Mouse (Mus musculus) hindbrain, postnatal 0 days (tissue): ENCODE data around the gene Trmt112. TPM values are rescaled to one million over a fixed set of nuclear protein-coding genes. Genes with fewer than 3 reads are reported as not detected.

Experiments
- ATAC-seq: fragments of 200-750 bp; cut with Nextera tagmentation; 2 replicates; pipeline ENCODE4 v1.8.0; 2017; ENCODE audit warnings: mild to moderate bottlenecking, moderate TSS enrichment, moderate library complexity
- DNase-seq: peaks from one replicate; pipeline ENCODE4 v3.0.0-alpha.2; 2015; ENCODE audit warnings: low spot score
- H3K27ac ChIP-seq: fragments of 300-500 bp; sonication (generic); 2 replicates; pipeline ENCODE4 v1.5.1; 2014; ENCODE audit warnings: mild to moderate bottlenecking
- H3K27me3 ChIP-seq: fragments of 300-500 bp; sonication (generic); 2 replicates; pipeline ENCODE4 v1.6.1; 2014; ENCODE audit warnings: low read length, mixed read lengths; ENCODE audit not compliant: insufficient read depth
- H3K36me3 ChIP-seq: fragments of 300-500 bp; sonication (generic); 2 replicates; pipeline ENCODE4 v1.6.1; 2014; ENCODE audit warnings: low read length, mixed read lengths; ENCODE audit not compliant: insufficient read depth
- H3K4me1 ChIP-seq: fragments of 300-500 bp; sonication (generic); 2 replicates; pipeline ENCODE4 v1.6.1; 2014; ENCODE audit warnings: antibody characterized with exemption, low read length, mixed read lengths; ENCODE audit not compliant: insufficient read depth
- H3K4me2 ChIP-seq: fragments of 300-500 bp; sonication (generic); 2 replicates; pipeline ENCODE4 v1.6.1; 2014; ENCODE audit warnings: low read depth, mild to moderate bottlenecking, low read length, moderate library complexity, mixed read lengths
- H3K4me3 ChIP-seq: fragments of 300-500 bp; sonication (generic); 2 replicates; pipeline ENCODE4 v1.5.1; 2014; ENCODE audit warnings: low read length
- H3K9ac ChIP-seq: fragments of 300-500 bp; sonication (generic); replicated peaks from 2 replicates; pipeline ENCODE4 v1.6.1; 2014; ENCODE audit warnings: mild to moderate bottlenecking, low read length, moderate library complexity, mixed read lengths
- H3K9me3 ChIP-seq: fragments of 300-500 bp; sonication (generic); 2 replicates; pipeline ENCODE4 v1.6.1; 2016; ENCODE audit warnings: low read length, mixed read lengths
- CTCF ChIP-seq: IDR thresholded peaks from 2 replicates; pipeline ENCODE4 v1.5.1; 2016; ENCODE audit warnings: antibody characterized with exemption, control low read depth, low read depth
- WGBS: fragments of 180-500 bp; shearing (Covaris S2); extraction: QIAGEN DNeasy Blood & Tissue Kit; methylation state at CpG from one replicate; pipeline ENCODE4 v1.1.7; 2014; 5-methylcytosine and 5-hydroxymethylcytosine counted together
- polyA plus RNA-seq: library from polyadenylated mRNA; unstranded; fragments of >200 nt; fragmentation: Nextera tagmentation; extraction: Ambion mirVana; gene quantifications from 2 replicates; pipeline ENCODE4 v1.2.1, GENCODE M21; 2015
- total RNA-seq: library from RNA; depleted of rRNA; stranded (reverse); fragments of >200 nt; gene quantifications from 2 replicates; pipeline ENCODE4 v1.2.3, GENCODE M21; 2014

Gene Trmt112
- total and polyA plus RNA-seq, 2 experiments from 2014 or later = 61.7 to 111 TPM

GRCm38 (mm10) chr19:6925611-6926329, 16.3 kb downstream of the Trmt112 start:
- Histone ChIP-seq H3K4me1 (peaks cover 8% of the 10 kb centered on the region; the same call in 1 of the 2 replicates), H3K4me2 (0 out of 2 replicates have a peak overlapping the region, but pooled peaks have one; percentile 10), H3K4me3 (0 out of 2 replicates have a peak overlapping the region, but pooled peaks have one; percentile 11), H3K36me3 (no peaks in the 10 kb centered on the region), H3K9ac (no peak overlapping the region), H3K27me3 (peaks cover 40% of the 10 kb centered on the region), H3K9me3 (no peaks in the 10 kb centered on the region), H3K27ac (no peak overlapping the region)
- WGBS = 11% methylated on average over 39 of the region's 40 CpGs
- DNase-seq (peak; percentile 29), ATAC-seq (no peak)
- TF ChIP-seq CTCF = no peak

DNA sequence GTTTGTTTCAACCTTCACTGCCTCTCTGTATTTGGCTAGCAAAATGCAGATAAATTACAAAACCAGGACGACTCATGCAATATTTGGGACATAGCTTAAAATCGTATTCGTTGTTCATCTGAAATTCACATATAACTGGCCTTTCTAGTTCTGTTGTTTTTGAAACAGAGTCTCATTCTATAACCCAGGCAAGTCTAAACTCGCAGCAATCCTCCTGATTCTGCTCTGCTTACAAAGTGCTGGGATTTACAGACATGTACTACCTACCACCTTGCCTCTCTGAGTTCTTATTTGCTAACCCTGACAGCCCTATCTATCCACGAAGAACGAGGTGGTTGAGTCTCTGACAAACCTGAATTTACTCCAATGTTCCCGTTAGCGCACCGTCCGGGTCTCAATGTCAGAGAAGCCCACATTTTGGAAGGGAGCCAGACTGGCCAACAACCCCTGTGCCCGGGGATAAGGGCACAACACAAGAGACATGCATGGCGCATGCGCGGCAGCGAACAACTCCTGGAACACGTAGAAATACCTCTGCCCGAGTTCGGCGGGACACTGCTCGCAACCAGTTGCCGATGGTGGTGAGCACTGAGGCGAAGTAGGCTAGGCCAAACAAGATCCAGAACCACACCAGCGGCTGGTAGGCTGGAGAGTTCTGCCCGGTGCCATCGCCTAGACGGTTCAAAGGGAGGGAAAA, 17.2 kb downstream of the Trmt112 start:
- ATAC-seq (no peak), DNase-seq (no peak)
- Histone ChIP-seq H3K4me3 (no peak overlapping the region), H3K36me3 (no peaks in the 10 kb centered on the region), H3K4me1 (0 out of 2 replicates have a peak, but pooled peaks cover 6% of the 10 kb centered on the region), H3K4me2 (peak overlapping the region; percentile 31; the same call in 1 of the 2 replicates), H3K9ac (no peak overlapping the region), H3K9me3 (no peaks in the 10 kb centered on the region), H3K27ac (no peak overlapping the region), H3K27me3 (peaks cover 40% of the 10 kb centered on the region)
- no peak for TF ChIP-seq CTCF
- 16% methylated on average over 26 of the region's 26 CpGs for WGBS

- ATAC-seq = no peak
- WGBS = 12% methylated on average over 9 of the region's 9 CpGs
- Histone ChIP-seq H3K4me2 (no peak overlapping the region), H3K9me3 (no peaks in the 10 kb centered on the region), H3K4me3 (no peak overlapping the region), H3K4me1 (peaks cover 6% of the 10 kb centered on the region; the same call in 1 of the 2 replicates), H3K27me3 (peaks cover 46% of the 10 kb centered on the region), H3K9ac (no peak overlapping the region), H3K36me3 (no peaks in the 10 kb centered on the region), H3K27ac (no peak overlapping the region)
- no peak for DNase-seq
- no peak for TF ChIP-seq CTCF
These were observed 18.6 kb downstream of the Trmt112 start for GRCm38 (mm10) chr19:6928080-6928479.

DNA sequence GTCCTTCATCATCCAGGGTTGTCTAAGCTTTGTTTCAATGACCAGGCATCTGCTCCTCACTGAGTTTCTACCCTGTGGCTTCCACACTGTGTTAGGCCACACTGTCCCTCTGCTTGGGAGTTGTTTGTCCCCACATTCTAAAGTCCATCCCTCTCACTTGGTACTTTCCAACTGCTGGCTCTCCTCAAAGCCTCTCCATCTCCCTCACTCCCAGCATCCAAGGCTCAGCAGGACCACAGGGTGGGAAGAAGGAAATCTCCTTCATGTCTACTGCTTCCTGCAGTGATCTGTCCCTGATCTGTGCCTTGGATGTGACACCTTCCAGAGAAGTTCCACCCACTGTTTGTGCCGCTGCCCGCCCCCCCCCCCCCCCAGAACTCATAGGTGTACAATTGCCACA, 21.5 kb downstream of the Trmt112 start:
- H3K27me3 ChIP-seq = peaks cover 23% of the 10 kb centered on the region
- no peak for TF ChIP-seq CTCF
- no peak overlapping the region for H3K27ac ChIP-seq
- H3K9me3 ChIP-seq = no peaks in the 10 kb centered on the region
- H3K9ac ChIP-seq = no peak overlapping the region
- ATAC-seq = no peak
- 0% methylated on average over 2 of the region's 2 CpGs for WGBS
- H3K36me3 ChIP-seq = no peaks in the 10 kb centered on the region
- H3K4me1 ChIP-seq = peaks cover 9% of the 10 kb centered on the region
- H3K4me2 ChIP-seq = no peak overlapping the region
- no peak for DNase-seq
- no peak overlapping the region for H3K4me3 ChIP-seq

GRCm38 (mm10) chr19:6932018-6932417, 22.5 kb downstream of the Trmt112 start:
- DNase-seq = no peak
- no peak for ATAC-seq
- no peak overlapping the region for H3K9ac ChIP-seq
- H3K4me3 ChIP-seq = no peak overlapping the region
- peaks cover 9% of the 10 kb centered on the region for H3K4me1 ChIP-seq
- no peaks in the 10 kb centered on the region for H3K9me3 ChIP-seq
- WGBS = 71% methylated on average over 1 of the region's 1 CpGs
- TF ChIP-seq CTCF = no peak
- no peak overlapping the region for H3K4me2 ChIP-seq
- H3K36me3 ChIP-seq = no peaks in the 10 kb centered on the region
- peaks cover 13% of the 10 kb centered on the region for H3K27me3 ChIP-seq
- no peak overlapping the region for H3K27ac ChIP-seq

DNA sequence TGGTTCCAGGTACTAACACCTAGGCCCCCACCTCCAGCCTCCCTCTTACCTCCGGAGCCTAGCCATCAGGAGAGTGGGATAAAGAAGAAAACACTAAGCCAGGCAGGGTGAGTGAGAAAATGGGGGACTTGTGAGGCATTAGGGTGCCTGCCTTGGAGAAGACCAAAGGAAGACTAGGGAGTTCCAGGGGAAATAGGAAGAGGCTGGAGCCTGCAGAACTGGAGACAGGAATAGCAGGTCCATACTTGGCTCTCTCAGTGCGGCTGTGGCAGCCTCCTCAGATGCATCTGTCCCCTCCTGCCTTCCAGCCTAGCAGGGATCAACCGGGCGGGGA, 23.6 kb downstream of the Trmt112 start:
- WGBS = 27% methylated on average over 4 of the region's 4 CpGs
- no peaks in the 10 kb centered on the region for H3K36me3 ChIP-seq
- ATAC-seq (no peak), DNase-seq (no peak)
- H3K4me3 ChIP-seq = peak overlapping the region; percentile 47
- H3K27me3 ChIP-seq = peaks cover 6% of the 10 kb centered on the region
- H3K4me1 ChIP-seq = peaks cover 9% of the 10 kb centered on the region
- no peak for TF ChIP-seq CTCF
- peak overlapping the region; percentile 60; the same call in 1 of the 2 replicates for H3K9ac ChIP-seq
- no peaks in the 10 kb centered on the region for H3K9me3 ChIP-seq
- peak overlapping the region; percentile 67 for H3K4me2 ChIP-seq
- peak overlapping the region; percentile 41; the same call in 1 of the 2 replicates for H3K27ac ChIP-seq
